Mouse (Mus musculus): ENCODE measurements around the gene Il17rb. TPM values are rescaled to one million over a fixed set of nuclear protein-coding genes. Genes with fewer than 3 reads are reported as not detected.

Il17rb gene
- total and polyA plus RNA-seq, 3 experiments, result 0.33 TPM; not detected in 2

DNA sequence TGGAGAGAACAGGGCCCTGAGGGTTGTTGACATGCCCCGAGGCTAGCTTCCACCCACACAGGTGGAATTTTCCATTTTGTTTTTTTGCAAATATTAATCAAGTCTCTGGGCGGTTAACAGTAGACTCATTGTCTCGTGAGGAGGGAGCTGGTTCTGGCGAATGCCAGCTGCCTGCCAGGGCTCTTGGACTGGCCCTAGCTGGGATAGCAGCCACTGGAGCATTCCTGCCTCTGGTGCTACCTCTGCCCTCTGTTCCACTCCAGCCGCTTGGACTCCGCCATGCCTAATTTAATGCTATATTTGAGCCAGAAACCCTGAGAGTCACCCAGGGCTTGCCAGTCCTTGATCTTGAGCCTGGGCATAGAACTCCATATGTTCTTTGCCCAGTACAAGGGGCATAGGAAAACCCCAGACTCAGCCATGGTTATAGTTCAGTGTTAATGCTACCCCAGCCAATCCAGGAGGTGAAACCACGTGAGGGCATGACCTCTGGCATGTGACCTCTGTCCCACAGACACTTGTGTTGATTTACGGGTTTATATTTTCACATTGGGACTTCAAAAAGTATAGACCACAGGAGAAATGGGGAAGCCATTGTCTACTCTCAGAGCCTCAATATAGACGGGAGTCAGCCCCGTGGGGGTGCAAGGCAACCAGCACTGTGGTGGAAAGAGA, 3.3 kb upstream of the Il17rb start:
- Histone ChIP-seq H3K9me3 (replicated peaks) (no peaks in the 10 kb centered on the region), H3K4me1 (ENCODE audit: insufficient read depth, low read depth, low read length) (no peaks in the 10 kb centered on the region), H3K27me3 (ENCODE audit: insufficient read depth, low read length) (peaks cover 10% of the 10 kb centered on the region; the same call in 1 of the 2 replicates), H3K4me3 (ENCODE audit: low read depth, low read length) (no peak overlapping the region), H3K36me3 (replicated peaks) (no peaks in the 10 kb centered on the region)
- no peak for TF ChIP-seq TAL1 (conservative IDR thresholded peaks at IDR 0.05; ENCODE audit: low read depth, low read length)
- TF ChIP-seq POLR2AphosphoS5 (IDR thresholded peaks at IDR 0.05; ENCODE audit: insufficient replicate concordance, low read depth, low read length), result no peak
- no peak for TF ChIP-seq GATA1 (IDR thresholded peaks at IDR 0.05; ENCODE audit: borderline replicate concordance, low read length)
- no peak for TF ChIP-seq CTCF (IDR thresholded peaks at IDR 0.05; ENCODE audit: low read depth, low read length)
- no peak for TF ChIP-seq GATA2 (IDR thresholded peaks at IDR 0.05; ENCODE audit: borderline replicate concordance, low read depth, low read length)
- DNase-seq (ENCODE audit: low spot score), result no peak
- no peak for ATAC-seq (ENCODE audit: extremely low read depth, insufficient number of reproducible peaks, low FRiP score, poor library complexity, severe bottlenecking)

DNA sequence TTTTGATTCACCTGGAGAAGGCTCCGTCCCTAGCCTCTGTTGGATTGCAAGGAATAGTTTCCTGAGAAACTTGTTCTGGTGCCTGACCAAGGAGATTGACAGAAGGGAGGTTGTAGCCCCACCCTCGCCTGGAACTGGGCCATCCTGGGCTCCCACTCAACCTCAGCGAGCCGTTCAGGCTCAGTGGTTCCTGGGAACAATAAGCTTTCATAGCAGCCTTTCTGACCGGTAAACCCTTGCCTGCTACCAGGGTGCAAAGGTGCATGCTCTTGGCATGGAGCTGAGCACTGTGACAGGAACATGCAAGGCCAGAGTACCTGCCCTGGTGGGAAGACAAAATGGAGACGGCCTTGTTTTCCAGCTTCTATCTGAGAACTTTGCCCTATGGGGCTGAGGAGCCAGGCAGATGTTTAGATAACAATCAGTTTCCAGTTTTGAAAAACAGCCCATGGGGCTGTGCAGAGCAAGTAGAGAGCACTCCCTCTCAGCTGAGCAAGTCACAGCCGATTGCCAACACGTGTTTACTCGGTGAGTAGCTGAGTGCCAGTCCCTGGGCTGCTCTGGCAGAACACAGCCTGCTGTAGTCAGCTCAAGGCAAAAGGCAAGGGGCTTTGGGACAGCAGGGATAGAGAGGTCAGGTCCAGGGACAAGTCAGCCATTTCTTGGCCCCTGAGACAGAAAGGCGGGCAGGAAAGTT, 1.3 kb upstream of the Il17rb start:
- Histone ChIP-seq H3K36me3 (replicated peaks) (no peaks in the 10 kb centered on the region), H3K9me3 (replicated peaks) (no peaks in the 10 kb centered on the region), H3K4me1 (ENCODE audit: insufficient read depth, low read depth, low read length) (no peaks in the 10 kb centered on the region), H3K4me3 (ENCODE audit: low read depth, low read length) (no peak overlapping the region), H3K27me3 (ENCODE audit: insufficient read depth, low read length) (peaks cover 10% of the 10 kb centered on the region)
- no peak for DNase-seq (ENCODE audit: low spot score)
- ATAC-seq (ENCODE audit: extremely low read depth, insufficient number of reproducible peaks, low FRiP score, poor library complexity, severe bottlenecking), result no peak
- no peak for TF ChIP-seq POLR2AphosphoS5 (IDR thresholded peaks at IDR 0.05; ENCODE audit: insufficient replicate concordance, low read depth, low read length)

- peaks cover 43% of the 10 kb centered on the region for H3K36me3 ChIP-seq (replicated peaks)
- DNase-seq (ENCODE audit: low spot score), result no peak
- H3K4me3 ChIP-seq (ENCODE audit: low read depth, low read length), result no peak overlapping the region
- peaks cover 3% of the 10 kb centered on the region; the same call in 1 of the 2 replicates for H3K27me3 ChIP-seq (ENCODE audit: insufficient read depth, low read length)
- TF ChIP-seq TAL1 (conservative IDR thresholded peaks at IDR 0.05; ENCODE audit: low read depth, low read length) (no peak), GATA1 (IDR thresholded peaks at IDR 0.05; ENCODE audit: borderline replicate concordance, low read length) (no peak), CTCF (IDR thresholded peaks at IDR 0.05; ENCODE audit: low read depth, low read length) (no peak), POLR2AphosphoS5 (IDR thresholded peaks at IDR 0.05; ENCODE audit: insufficient replicate concordance, low read depth, low read length) (no peak), GATA2 (IDR thresholded peaks at IDR 0.05; ENCODE audit: borderline replicate concordance, low read depth, low read length) (no peak)
- H3K4me1 ChIP-seq (ENCODE audit: insufficient read depth, low read depth, low read length), result peaks cover 2% of the 10 kb centered on the region
- H3K9me3 ChIP-seq (replicated peaks), result no peaks in the 10 kb centered on the region
- ATAC-seq (ENCODE audit: extremely low read depth, insufficient number of reproducible peaks, low FRiP score, poor library complexity, severe bottlenecking), result no peak
These were observed 9.3 kb downstream of the Il17rb start for GRCm38 (mm10) chr14:29999475-29999811.

GRCm38 (mm10) chr14:29998747-29999474, 9.8 kb downstream of the Il17rb start:
- DNase-seq (ENCODE audit: low spot score) (no peak), ATAC-seq (ENCODE audit: extremely low read depth, insufficient number of reproducible peaks, low FRiP score, poor library complexity, severe bottlenecking) (no peak)
- no peak for TF ChIP-seq GATA2 (IDR thresholded peaks at IDR 0.05; ENCODE audit: borderline replicate concordance, low read depth, low read length)
- TF ChIP-seq GATA1 (IDR thresholded peaks at IDR 0.05; ENCODE audit: borderline replicate concordance, low read length), result no peak
- H3K4me3 ChIP-seq (ENCODE audit: low read depth, low read length), result no peak overlapping the region
- no peaks in the 10 kb centered on the region for H3K9me3 ChIP-seq (replicated peaks)
- peaks cover 3% of the 10 kb centered on the region; the same call in 1 of the 2 replicates for H3K27me3 ChIP-seq (ENCODE audit: insufficient read depth, low read length)
- H3K4me1 ChIP-seq (ENCODE audit: insufficient read depth, low read depth, low read length), result peaks cover 2% of the 10 kb centered on the region
- peaks cover 48% of the 10 kb centered on the region for H3K36me3 ChIP-seq (replicated peaks)

DNA sequence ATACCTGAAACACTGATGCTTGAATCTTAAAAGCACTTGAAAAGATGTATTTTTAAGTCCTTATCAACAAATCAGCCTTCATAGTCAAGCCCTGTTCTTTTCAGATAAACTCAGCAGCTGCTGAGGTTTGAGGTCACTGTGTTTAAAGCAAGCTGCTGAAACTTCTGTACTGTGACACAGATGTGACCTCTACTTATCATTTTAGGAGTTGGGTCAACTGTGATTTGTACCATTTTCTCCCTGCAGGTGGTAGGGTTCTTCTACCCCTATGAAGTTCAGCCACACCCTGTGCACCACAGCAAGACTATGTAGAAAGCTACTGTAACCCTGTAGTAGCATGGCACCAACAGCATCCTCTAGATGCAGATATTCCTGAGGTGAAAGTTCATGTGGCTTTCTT, 11.4 kb downstream of the Il17rb start:
- Histone ChIP-seq H3K4me3 (ENCODE audit: low read depth, low read length) (no peak overlapping the region), H3K36me3 (replicated peaks) (peaks cover 64% of the 10 kb centered on the region)
- TF ChIP-seq GATA1 (IDR thresholded peaks at IDR 0.05; ENCODE audit: borderline replicate concordance, low read length) (no peak), GATA2 (IDR thresholded peaks at IDR 0.05; ENCODE audit: borderline replicate concordance, low read depth, low read length) (no peak), TAL1 (conservative IDR thresholded peaks at IDR 0.05; ENCODE audit: low read depth, low read length) (no peak), POLR2AphosphoS5 (IDR thresholded peaks at IDR 0.05; ENCODE audit: insufficient replicate concordance, low read depth, low read length) (no peak), CTCF (IDR thresholded peaks at IDR 0.05; ENCODE audit: low read depth, low read length) (no peak)

DNA sequence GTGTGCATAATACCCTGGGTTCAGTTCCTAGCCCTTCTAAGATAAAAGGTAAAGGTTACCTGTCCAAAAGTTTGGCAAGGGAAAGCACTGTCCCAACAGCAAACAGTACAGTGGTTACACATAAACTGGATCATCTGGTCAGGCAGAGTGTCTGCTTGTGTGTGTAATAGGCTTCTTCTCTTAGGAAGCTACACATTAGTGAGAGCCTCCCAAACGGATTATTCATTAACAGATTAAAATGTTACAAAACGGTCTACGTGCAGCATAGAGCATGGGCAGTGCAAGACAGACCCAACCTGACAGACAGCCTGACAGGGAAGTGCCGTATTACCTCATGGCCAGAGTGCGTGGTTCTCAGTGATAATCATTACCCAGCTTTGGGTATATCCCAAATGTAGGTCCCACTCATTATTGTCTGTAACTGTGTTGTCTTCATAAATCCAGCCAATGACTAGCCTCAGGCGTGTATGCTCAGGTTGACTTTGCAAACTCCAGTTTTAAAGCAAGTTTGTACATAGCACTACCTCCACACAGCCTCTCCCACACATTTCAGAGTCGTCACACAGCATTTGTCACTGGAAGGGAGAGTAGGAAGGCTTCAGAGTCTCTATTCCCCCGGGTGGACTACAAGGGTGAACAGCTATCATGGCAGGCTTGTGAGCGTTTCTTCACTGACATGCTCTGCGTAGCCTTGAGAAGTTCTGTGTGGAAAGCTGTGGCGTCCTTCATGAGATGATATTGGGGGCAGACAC, 12.5 kb downstream of the Il17rb start:
- H3K4me3 ChIP-seq (ENCODE audit: low read depth, low read length), result no peak overlapping the region
- no peak for TF ChIP-seq CTCF (IDR thresholded peaks at IDR 0.05; ENCODE audit: low read depth, low read length)
- no peaks in the 10 kb centered on the region for H3K9me3 ChIP-seq (replicated peaks)
- DNase-seq (ENCODE audit: low spot score), result no peak
- no peak for ATAC-seq (ENCODE audit: extremely low read depth, insufficient number of reproducible peaks, low FRiP score, poor library complexity, severe bottlenecking)
- peaks cover 75% of the 10 kb centered on the region for H3K36me3 ChIP-seq (replicated peaks)
- H3K4me1 ChIP-seq (ENCODE audit: insufficient read depth, low read depth, low read length), result peaks cover 2% of the 10 kb centered on the region
- no peaks in the 10 kb centered on the region for H3K27me3 ChIP-seq (ENCODE audit: insufficient read depth, low read length)

More for the DNA sequence above, 11.4 kb downstream of the Il17rb start:
- Histone ChIP-seq H3K4me1 (ENCODE audit: insufficient read depth, low read depth, low read length) (peaks cover 2% of the 10 kb centered on the region), H3K27me3 (ENCODE audit: insufficient read depth, low read length) (no peaks in the 10 kb centered on the region), H3K9me3 (replicated peaks) (no peaks in the 10 kb centered on the region)
- DNase-seq (ENCODE audit: low spot score) (no peak), ATAC-seq (ENCODE audit: extremely low read depth, insufficient number of reproducible peaks, low FRiP score, poor library complexity, severe bottlenecking) (no peak)

Measured in G1E (cell line).